Mouse (Mus musculus) Muller cell, postnatal 12 days (primary cell): ENCODE results near the gene Yju2.
A peak's percentile ranks its signal among the peaks of the same experiment; 100 is the strongest.

Source experiments
- DNase-seq: peaks from one replicate; pipeline ENCODE4 v3.0.0-alpha.2; 2015; ENCODE audit errors: inconsistent ontology term

The Yju2 gene

GRCm38 (mm10) chr17:55960791-55961190, 1.9 kb downstream of the Yju2 start:
- no peak for DNase-seq

GRCm38 (mm10) chr17:55961631-55962030, 2.7 kb downstream of the Yju2 start:
- DNase-seq, result no peak

GRCm38 (mm10) chr17:55963171-55963570, 4.3 kb downstream of the Yju2 start:
- DNase-seq, result no peak

- no peak for DNase-seq
Measured at GRCm38 (mm10) chr17:55964496-55964895, 5.6 kb downstream of the Yju2 start.

GRCm38 (mm10) chr17:55964996-55965395, 6.1 kb downstream of the Yju2 start:
- no peak for DNase-seq

- DNase-seq, result no peak
Measured at GRCm38 (mm10) chr17:55967186-55967585, 8.3 kb downstream of the Yju2 start.

- no peak for DNase-seq
Measured at GRCm38 (mm10) chr17:55968210-55968609, 9.3 kb downstream of the Yju2 start.

- no peak for DNase-seq
Measured at GRCm38 (mm10) chr17:55969560-55969959, 10.7 kb downstream of the Yju2 start.

- DNase-seq, result peak; percentile 43
Measured at GRCm38 (mm10) chr17:55969966-55970891, 11.3 kb downstream of the Yju2 start, which contains the start of gene Shd. Gene Shd, plus strand, starts transcription at chr17:55970467.

GRCm38 (mm10) chr17:55971453-55971852, 12.6 kb downstream of the Yju2 start:
- no peak for DNase-seq

- DNase-seq, result peak; percentile 62
Measured at GRCm38 (mm10) chr17:55976255-55976862, 17.5 kb downstream of the Yju2 start.

- DNase-seq, result no peak
Measured at GRCm38 (mm10) chr17:55977301-55977700, 18.4 kb downstream of the Yju2 start.

- peak; percentile 69 for DNase-seq
Measured at GRCm38 (mm10) chr17:55986030-55986961, 27.4 kb downstream of the Yju2 start, which contains the start of gene Fsd1. Gene Fsd1, plus strand, starts transcription at chr17:55986509.

- no peak for DNase-seq
Measured at GRCm38 (mm10) chr17:55990278-55990898, 31.5 kb downstream of the Yju2 start.

- DNase-seq, result no peak
Measured at GRCm38 (mm10) chr17:55996007-55996406, 37.1 kb downstream of the Yju2 start.

GRCm38 (mm10) chr17:55999794-56000499, 41.0 kb downstream of the Yju2 start:
- DNase-seq, result no peak

GRCm38 (mm10) chr17:56003000-56003399, 44.1 kb downstream of the Yju2 start:
- no peak for DNase-seq

GRCm38 (mm10) chr17:56005415-56006061, 46.6 kb downstream of the Yju2 start, which contains the start of the genes Stap2 and Mpnd:
Gene Stap2, minus strand, starts transcription at chr17:56005584.
Gene Mpnd, plus strand, starts transcription at chr17:56005711.
- no peak for DNase-seq

- DNase-seq, result no peak
Measured at GRCm38 (mm10) chr17:56006956-56007355, 48.1 kb downstream of the Yju2 start.
